Mouse (Mus musculus) heart, adult 2 months (tissue): ENCODE results near the gene Sec61b. TPM values are rescaled to one million over a fixed set of nuclear protein-coding genes. Genes with fewer than 3 reads are reported as not detected.
A peak's percentile ranks its signal among the peaks of the same experiment; 100 is the strongest.

Source experiments
- DNase-seq, 2 experiments: peaks; one replicate each; pipeline ENCODE4 v3.0.0; 2021
- H3K27ac ChIP-seq: fragments of 200-600 bp; 2 replicates; pipeline ENCODE4 v1.8.1; 2022
- H3K27me3 ChIP-seq: fragments of 200-500 bp; 2 replicates; pipeline ENCODE4 v1.6.1; 2012; ENCODE audit warnings: mild to moderate bottlenecking, low read length, inconsistent platforms, mixed read lengths; ENCODE audit not compliant: control insufficient read depth, insufficient read depth
- H3K36me3 ChIP-seq: fragments of 200-500 bp; 2 replicates; pipeline ENCODE4 v1.6.1; 2012; ENCODE audit warnings: low read length, inconsistent platforms; ENCODE audit not compliant: control insufficient read depth, insufficient read depth
- H3K4me1 ChIP-seq: fragments of 200-500 bp; 2 replicates; pipeline ENCODE4 v1.6.1; 2011; ENCODE audit warnings: low read length; ENCODE audit not compliant: control insufficient read depth, insufficient read depth
- H3K4me3 ChIP-seq: fragments of 200-600 bp; 2 replicates; pipeline ENCODE4 v1.8.1; 2022
- H3K79me2 ChIP-seq: fragments of 200-500 bp; replicated peaks from 2 replicates; pipeline ENCODE4 v1.6.1; 2012; ENCODE audit warnings: mild to moderate bottlenecking, inconsistent platforms, low read length, moderate library complexity, mixed read lengths; ENCODE audit not compliant: control insufficient read depth, insufficient read depth
- H3K9ac ChIP-seq: fragments of 200-500 bp; 2 replicates; pipeline ENCODE4 v1.6.1; 2012; ENCODE audit warnings: low read depth, mild to moderate bottlenecking, control low read depth, inconsistent platforms, low read length, mixed read lengths
- CTCF ChIP-seq: fragments of 200-600 bp; IDR thresholded peaks from 2 replicates; pipeline ENCODE4 v1.8.1; 2022; ENCODE audit warnings: antibody characterized with exemption, mild to moderate bottlenecking, moderate library complexity
- EP300 ChIP-seq: fragments of 200-500 bp; IDR thresholded peaks from 2 replicates; pipeline ENCODE4 v1.6.1; 2011; ENCODE audit warnings: low read depth, low read length, control low read depth; ENCODE audit not compliant: insufficient read depth
- POLR2A ChIP-seq: fragments of 200-500 bp; IDR thresholded peaks from 2 replicates; pipeline ENCODE4 v1.6.1; 2011; ENCODE audit warnings: mild to moderate bottlenecking, low read depth, low read length, control low read depth; ENCODE audit not compliant: insufficient read depth
- WGBS: fragments of 180-500 bp; shearing (Covaris S2); methylation state at CpG from one replicate; pipeline ENCODE4 v1.1.7; 2018; 5-methylcytosine and 5-hydroxymethylcytosine counted together
- intact Hi-C: fragments of 180-260 bp; cut with DNase I; formaldehyde crosslinking; loops from one replicate; pipeline ENCODE4 v1.15.1; 2025
- polyA plus RNA-seq: library from polyadenylated mRNA; depleted of rRNA; stranded (reverse); fragments of >200 nt; gene quantifications from 2 replicates; pipeline ENCODE4 v1.2.3, GENCODE M21; 2012
- total RNA-seq, 2 experiments: library from RNA; stranded (reverse); gene quantifications; 2 replicates each; pipeline ENCODE4 v1.2.3; 2021

Gene Sec61b
- total and polyA plus RNA-seq, 3 experiments = 19.2 to 35.6 (median 21.8) TPM

DNA sequence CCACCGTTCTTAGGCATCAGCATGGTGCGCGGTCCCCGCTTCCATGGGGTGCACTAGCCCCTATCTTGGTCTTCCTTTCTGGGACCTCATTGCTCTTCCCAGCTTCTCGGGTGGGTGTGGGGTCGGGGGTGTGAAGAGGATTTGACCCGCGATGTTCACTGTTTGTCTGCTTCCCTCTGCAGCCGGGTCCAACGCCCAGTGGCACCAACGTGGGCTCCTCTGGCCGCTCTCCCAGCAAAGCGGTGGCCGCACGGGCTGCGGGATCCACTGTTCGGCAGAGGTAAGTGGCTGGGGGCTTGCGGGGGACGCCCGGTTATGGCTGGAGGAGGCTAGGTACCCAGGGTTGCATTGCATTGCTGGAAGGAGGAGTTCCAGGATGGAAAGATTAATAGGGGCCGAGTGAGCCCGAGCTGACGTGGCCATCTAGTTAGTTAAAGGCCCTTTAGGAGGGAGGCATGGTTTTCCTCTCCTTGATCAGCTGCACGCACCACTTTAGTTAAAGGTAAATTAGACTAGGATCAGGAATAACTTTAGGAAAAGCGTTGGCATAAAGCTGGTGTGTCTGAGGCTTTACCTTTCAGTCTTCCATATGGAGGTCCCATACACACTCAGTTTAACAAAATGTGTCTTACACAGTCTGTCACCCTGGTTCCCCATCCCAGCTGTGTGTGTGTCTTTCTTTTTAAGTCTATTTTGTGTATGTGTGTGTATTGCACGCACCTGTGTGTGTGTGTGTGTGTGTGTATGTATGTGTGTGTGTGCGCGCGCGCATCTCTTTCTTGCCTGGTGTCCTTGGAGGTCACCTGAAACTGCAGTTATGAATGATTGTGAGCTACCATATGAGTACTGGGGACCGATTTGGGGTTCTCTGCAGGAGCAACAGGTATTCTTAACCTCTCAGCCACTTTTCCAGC, 529 bp downstream of the Sec61b start:
- H3K79me2 ChIP-seq = peaks cover 5% of the 10 kb centered on the region; the same call in 1 of the 2 replicates
- DNase-seq = no peak
- peak overlapping the region; percentile 84 for H3K4me3 ChIP-seq
- 12% methylated on average over 31 of the region's 31 CpGs for WGBS
- intact Hi-C loops = loop anchor here (5.0 to 10.0 kb wide), 2 partner anchors 123 to 810 kb away; partner anchors contain the start of gene Tgfbr1
- no peaks in the 10 kb centered on the region for H3K27me3 ChIP-seq
- H3K27ac ChIP-seq = peak overlapping the region; percentile 99
- TF ChIP-seq POLR2A = peak; percentile 78; the same call in 1 of the 2 replicates
- no peak for TF ChIP-seq CTCF
- TF ChIP-seq EP300 = no peak
- H3K36me3 ChIP-seq = no peaks in the 10 kb centered on the region; the same call in 1 of the 2 replicates
- H3K4me1 ChIP-seq = peaks cover 3% of the 10 kb centered on the region
- peak overlapping the region; percentile 92 for H3K9ac ChIP-seq

- Histone ChIP-seq H3K27ac (no peak overlapping the region), H3K79me2 (peaks cover 5% of the 10 kb centered on the region; the same call in 1 of the 2 replicates), H3K9ac (no peak overlapping the region), H3K27me3 (no peaks in the 10 kb centered on the region), H3K36me3 (no peaks in the 10 kb centered on the region; the same call in 1 of the 2 replicates), H3K4me1 (peaks cover 3% of the 10 kb centered on the region), H3K4me3 (no peak overlapping the region)
- TF ChIP-seq EP300 (no peak), CTCF (no peak), POLR2A (no peak)
- WGBS = 90% methylated on average over 6 of the region's 6 CpGs
- intact Hi-C loops = loop anchor here (10.0 kb wide), 1 partner anchor 807 kb away; no protein-coding TSS in a partner anchor
- no peak for DNase-seq
These were observed 3.1 kb downstream of the Sec61b start for GRCm38 (mm10) chr4:47477539-47477938.

GRCm38 (mm10) chr4:47480095-47480494, 5.6 kb downstream of the Sec61b start:
- H3K4me3 ChIP-seq = no peak overlapping the region
- 91% methylated on average over 13 of the region's 13 CpGs for WGBS
- H3K4me1 ChIP-seq = peaks cover 1% of the 10 kb centered on the region; the same call in 1 of the 2 replicates
- H3K79me2 ChIP-seq = 0 out of 2 replicates have a peak, but pooled peaks cover 2% of the 10 kb centered on the region
- intact Hi-C loops = no loop called here
- H3K27ac ChIP-seq = no peak overlapping the region
- TF ChIP-seq EP300 = no peak
- TF ChIP-seq CTCF = no peak
- TF ChIP-seq POLR2A = no peak
- no peak for DNase-seq
- H3K36me3 ChIP-seq = no peaks in the 10 kb centered on the region; the same call in 1 of the 2 replicates
- no peak overlapping the region for H3K9ac ChIP-seq
- no peaks in the 10 kb centered on the region for H3K27me3 ChIP-seq

- 92% methylated on average over 9 of the region's 9 CpGs for WGBS
- H3K4me3 ChIP-seq = no peak overlapping the region
- 0 out of 2 replicates have a peak, but pooled peaks cover 2% of the 10 kb centered on the region for H3K79me2 ChIP-seq
- no peaks in the 10 kb centered on the region for H3K27me3 ChIP-seq
- H3K27ac ChIP-seq = no peak overlapping the region
- H3K9ac ChIP-seq = no peak overlapping the region
- DNase-seq = no peak
- no peaks in the 10 kb centered on the region; the same call in 1 of the 2 replicates for H3K36me3 ChIP-seq
- no peak for TF ChIP-seq POLR2A
- TF ChIP-seq CTCF = no peak
- no peak for TF ChIP-seq EP300
- intact Hi-C loops = no loop called here
- H3K4me1 ChIP-seq = no peaks in the 10 kb centered on the region
These were observed 6.1 kb downstream of the Sec61b start for GRCm38 (mm10) chr4:47480576-47480975.

DNA sequence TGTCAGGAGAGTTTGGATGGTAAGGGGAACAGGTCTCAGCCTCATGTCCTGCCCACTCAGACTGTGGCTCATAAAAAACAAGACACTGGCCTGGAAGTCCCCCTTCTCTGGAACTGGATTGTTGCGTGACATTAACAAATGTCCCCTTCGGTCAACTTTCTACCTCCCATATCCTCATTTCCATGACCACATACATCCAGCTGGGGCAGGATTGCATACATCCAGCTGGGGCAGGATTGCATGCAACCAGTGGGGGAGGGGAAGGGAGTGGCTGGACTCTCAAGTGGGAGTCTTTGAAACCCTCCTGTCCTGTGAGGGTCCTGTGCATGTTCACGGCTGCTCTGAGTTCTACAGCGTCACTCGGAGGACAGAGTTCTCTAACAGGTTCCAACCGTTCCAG, 16.8 kb downstream of the Sec61b start:
- intact Hi-C loops = no loop called here
- Histone ChIP-seq H3K79me2 (no peaks in the 10 kb centered on the region), H3K36me3 (no peaks in the 10 kb centered on the region), H3K27ac (no peak overlapping the region), H3K4me1 (no peaks in the 10 kb centered on the region), H3K27me3 (no peaks in the 10 kb centered on the region), H3K4me3 (no peak overlapping the region), H3K9ac (no peak overlapping the region)
- no peak for DNase-seq
- TF ChIP-seq EP300 (no peak), POLR2A (no peak), CTCF (no peak)
- 85% methylated on average over 6 of the region's 6 CpGs for WGBS
